Mouse (Mus musculus): ENCODE data around the gene Gm13693. TPM values are rescaled to one million over a fixed set of nuclear protein-coding genes. Genes with fewer than 3 reads are reported as not detected.
A peak's percentile ranks its signal among the peaks of the same experiment; 100 is the strongest.
"Not testable (repeated sequence)": the region's sequence is repeated elsewhere in the genome, so short reads cannot be mapped to it uniquely, and the experiment has no call there.

Gm13693 gene
- 1 to 10 TPM; 1.5 to 2.1 (median 1.8) TPM for total RNA-seq (2022)

DNA sequence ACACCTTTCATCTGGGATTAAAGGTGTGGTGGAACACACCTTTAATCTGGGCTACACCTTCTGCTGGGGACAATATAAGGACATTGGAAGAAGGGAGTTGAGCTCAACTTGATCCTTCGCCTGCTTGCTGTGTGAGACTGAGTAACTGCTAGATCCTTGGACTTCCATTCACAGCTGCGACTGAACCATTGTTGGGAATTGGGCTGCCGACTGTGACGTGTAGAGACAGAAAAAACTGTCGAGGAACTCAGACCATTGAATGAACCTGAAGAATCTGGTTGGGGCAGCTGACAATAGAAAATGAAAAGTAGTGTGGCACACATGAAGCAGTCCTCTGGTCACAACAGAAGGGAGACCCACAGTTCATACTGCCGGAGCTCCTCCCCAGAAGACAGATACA is at the start of gene Gm13693:
TSS of gene Gm13693 (plus strand) at position 301 of the 400 bp plus-strand sequence.
- DNase-seq (ENCODE audit: low spot score in 2 of 2), result not testable (repeated sequence)

DNA sequence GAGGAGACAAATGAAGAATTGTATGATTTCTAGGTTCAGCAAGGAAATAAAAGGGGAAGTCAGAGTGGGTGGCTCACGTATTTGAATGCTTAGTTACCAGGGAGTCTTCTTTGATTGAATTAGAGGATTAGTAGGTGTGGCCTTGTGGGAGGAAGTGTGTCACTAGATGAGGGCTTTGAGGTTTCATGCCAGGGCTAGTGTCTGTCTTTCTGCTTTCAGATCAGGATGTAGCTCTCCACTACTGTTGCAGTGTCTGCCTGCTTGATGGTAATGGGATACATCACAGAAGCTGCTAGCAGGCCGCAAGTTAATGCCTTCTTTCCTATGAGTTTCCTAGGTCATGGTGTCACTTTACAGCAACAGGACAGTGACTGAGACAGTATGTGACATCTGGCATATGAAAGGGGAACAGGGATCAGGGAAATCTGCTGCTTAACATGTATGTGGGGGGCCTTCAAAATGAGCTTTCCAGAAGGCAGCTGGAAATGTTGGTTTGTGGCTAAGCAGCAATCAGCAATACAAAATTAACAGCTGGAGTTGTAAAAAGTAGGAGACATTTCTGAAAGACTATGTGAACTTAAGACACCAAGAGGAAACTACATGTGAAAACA is 31.7 kb upstream of the Gm13693 start:
- DNase-seq (ENCODE audit: low spot score in 2 of 2), result no peak

DNA sequence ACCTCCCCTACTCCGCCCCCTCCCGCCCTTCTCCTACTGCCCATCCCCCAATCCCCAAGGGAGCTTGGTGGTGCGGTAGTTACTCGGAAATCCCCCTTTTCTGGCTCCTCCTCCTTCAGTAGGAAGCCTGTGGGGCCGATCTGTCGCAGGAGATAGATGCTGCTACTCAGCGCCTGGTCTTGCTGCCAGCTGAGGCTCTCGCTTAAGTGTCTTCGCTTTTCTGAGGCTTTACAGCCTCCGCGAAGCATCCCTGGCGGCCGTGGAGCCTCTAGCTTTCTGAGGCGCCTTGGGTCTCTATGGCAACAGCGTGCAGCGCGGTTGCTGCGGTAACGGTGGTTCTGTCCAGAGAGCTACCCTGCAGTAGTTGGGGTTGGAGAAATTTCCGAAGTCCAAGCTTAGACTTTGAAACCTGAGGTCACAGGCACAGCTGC is 20.4 kb upstream of the Gm13693 start, which contains the start of gene Zswim2:
TSS of gene Zswim2 (minus strand) at position 298 of the 431 bp plus-strand sequence.
- DNase-seq (ENCODE audit: low spot score in 2 of 2), result peak; percentile 89 to 93

DNA sequence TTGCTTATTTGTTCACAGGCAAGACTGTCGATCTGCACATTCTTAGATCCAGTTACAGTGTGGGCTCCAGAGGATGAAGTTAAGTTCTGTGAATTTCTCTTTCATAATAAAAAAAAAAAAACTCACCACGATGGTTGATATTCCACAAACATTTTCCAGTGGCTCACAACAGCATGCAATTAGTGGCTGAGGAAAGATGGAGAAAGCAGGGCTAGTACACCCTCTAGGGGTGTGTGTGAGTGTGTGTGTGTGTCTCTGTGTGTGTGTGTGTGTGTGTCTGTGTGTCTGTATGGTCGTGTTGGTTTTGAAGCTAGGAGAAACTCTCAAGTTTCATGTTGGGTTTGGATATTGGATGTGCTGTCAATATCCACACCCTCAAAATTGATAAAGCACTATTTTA is 19.9 kb upstream of the Gm13693 start:
- no peak for DNase-seq (ENCODE audit: low spot score in 2 of 2)

DNA sequence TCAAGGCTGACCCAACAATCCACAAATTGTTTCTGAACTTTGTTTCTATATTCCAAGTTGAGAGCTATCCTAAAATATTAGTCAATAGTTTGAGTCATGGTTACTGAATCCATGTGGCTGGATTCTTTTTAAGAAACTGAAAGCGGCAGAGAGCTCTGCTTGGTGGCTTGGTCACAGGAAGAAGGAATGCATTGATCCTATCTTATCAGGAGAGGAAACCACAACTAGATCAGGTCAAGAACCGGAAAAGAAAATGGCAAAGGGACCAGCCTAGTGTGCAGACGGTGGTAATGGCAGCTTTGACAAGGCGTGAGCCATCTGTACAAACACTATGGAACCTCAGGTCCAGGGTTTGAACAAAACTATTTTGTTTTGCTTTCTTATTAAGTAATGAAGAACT is 19.5 kb upstream of the Gm13693 start:
- DNase-seq (ENCODE audit: low spot score in 2 of 2), result no peak

DNA sequence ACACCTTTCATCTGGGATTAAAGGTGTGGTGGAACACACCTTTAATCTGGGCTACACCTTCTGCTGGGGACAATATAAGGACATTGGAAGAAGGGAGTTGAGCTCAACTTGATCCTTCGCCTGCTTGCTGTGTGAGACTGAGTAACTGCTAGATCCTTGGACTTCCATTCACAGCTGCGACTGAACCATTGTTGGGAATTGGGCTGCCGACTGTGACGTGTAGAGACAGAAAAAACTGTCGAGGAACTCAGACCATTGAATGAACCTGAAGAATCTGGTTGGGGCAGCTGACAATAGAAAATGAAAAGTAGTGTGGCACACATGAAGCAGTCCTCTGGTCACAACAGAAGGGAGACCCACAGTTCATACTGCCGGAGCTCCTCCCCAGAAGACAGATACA is 5.9 kb upstream of the Gm13693 start, which contains the start of gene Gm13698:
TSS of gene Gm13698 (plus strand) at position 301 of the 400 bp plus-strand sequence.
- DNase-seq (ENCODE audit: low spot score in 2 of 2), result not testable (repeated sequence)

DNA sequence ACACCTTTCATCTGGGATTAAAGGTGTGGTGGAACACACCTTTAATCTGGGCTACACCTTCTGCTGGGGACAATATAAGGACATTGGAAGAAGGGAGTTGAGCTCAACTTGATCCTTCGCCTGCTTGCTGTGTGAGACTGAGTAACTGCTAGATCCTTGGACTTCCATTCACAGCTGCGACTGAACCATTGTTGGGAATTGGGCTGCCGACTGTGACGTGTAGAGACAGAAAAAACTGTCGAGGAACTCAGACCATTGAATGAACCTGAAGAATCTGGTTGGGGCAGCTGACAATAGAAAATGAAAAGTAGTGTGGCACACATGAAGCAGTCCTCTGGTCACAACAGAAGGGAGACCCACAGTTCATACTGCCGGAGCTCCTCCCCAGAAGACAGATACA is 5.7 kb downstream of the Gm13693 start, which contains the start of gene Gm13695:
TSS of gene Gm13695 (plus strand) at position 301 of the 400 bp plus-strand sequence.
- DNase-seq (ENCODE audit: low spot score in 2 of 2), result not testable (repeated sequence)

DNA sequence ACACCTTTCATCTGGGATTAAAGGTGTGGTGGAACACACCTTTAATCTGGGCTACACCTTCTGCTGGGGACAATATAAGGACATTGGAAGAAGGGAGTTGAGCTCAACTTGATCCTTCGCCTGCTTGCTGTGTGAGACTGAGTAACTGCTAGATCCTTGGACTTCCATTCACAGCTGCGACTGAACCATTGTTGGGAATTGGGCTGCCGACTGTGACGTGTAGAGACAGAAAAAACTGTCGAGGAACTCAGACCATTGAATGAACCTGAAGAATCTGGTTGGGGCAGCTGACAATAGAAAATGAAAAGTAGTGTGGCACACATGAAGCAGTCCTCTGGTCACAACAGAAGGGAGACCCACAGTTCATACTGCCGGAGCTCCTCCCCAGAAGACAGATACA is 11.5 kb downstream of the Gm13693 start, which contains the start of gene Gm13696:
TSS of gene Gm13696 (plus strand) at position 301 of the 400 bp plus-strand sequence.
- DNase-seq (ENCODE audit: low spot score in 2 of 2), result not testable (repeated sequence)

DNA sequence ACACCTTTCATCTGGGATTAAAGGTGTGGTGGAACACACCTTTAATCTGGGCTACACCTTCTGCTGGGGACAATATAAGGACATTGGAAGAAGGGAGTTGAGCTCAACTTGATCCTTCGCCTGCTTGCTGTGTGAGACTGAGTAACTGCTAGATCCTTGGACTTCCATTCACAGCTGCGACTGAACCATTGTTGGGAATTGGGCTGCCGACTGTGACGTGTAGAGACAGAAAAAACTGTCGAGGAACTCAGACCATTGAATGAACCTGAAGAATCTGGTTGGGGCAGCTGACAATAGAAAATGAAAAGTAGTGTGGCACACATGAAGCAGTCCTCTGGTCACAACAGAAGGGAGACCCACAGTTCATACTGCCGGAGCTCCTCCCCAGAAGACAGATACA is 17.3 kb downstream of the Gm13693 start, which contains the start of gene Gm13694:
TSS of gene Gm13694 (plus strand) at position 301 of the 400 bp plus-strand sequence.
- not testable (repeated sequence) for DNase-seq (ENCODE audit: low spot score in 2 of 2)

DNA sequence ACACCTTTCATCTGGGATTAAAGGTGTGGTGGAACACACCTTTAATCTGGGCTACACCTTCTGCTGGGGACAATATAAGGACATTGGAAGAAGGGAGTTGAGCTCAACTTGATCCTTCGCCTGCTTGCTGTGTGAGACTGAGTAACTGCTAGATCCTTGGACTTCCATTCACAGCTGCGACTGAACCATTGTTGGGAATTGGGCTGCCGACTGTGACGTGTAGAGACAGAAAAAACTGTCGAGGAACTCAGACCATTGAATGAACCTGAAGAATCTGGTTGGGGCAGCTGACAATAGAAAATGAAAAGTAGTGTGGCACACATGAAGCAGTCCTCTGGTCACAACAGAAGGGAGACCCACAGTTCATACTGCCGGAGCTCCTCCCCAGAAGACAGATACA is 23.1 kb downstream of the Gm13693 start, which contains the start of gene Gm13697:
TSS of gene Gm13697 (plus strand) at position 301 of the 400 bp plus-strand sequence.
- not testable (repeated sequence) for DNase-seq (ENCODE audit: low spot score in 2 of 2)

DNA sequence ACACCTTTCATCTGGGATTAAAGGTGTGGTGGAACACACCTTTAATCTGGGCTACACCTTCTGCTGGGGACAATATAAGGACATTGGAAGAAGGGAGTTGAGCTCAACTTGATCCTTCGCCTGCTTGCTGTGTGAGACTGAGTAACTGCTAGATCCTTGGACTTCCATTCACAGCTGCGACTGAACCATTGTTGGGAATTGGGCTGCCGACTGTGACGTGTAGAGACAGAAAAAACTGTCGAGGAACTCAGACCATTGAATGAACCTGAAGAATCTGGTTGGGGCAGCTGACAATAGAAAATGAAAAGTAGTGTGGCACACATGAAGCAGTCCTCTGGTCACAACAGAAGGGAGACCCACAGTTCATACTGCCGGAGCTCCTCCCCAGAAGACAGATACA is 28.9 kb downstream of the Gm13693 start, which contains the start of gene Gm13691:
TSS of gene Gm13691 (plus strand) at position 301 of the 400 bp plus-strand sequence.
- DNase-seq (ENCODE audit: low spot score in 2 of 2), result not testable (repeated sequence)

DNA sequence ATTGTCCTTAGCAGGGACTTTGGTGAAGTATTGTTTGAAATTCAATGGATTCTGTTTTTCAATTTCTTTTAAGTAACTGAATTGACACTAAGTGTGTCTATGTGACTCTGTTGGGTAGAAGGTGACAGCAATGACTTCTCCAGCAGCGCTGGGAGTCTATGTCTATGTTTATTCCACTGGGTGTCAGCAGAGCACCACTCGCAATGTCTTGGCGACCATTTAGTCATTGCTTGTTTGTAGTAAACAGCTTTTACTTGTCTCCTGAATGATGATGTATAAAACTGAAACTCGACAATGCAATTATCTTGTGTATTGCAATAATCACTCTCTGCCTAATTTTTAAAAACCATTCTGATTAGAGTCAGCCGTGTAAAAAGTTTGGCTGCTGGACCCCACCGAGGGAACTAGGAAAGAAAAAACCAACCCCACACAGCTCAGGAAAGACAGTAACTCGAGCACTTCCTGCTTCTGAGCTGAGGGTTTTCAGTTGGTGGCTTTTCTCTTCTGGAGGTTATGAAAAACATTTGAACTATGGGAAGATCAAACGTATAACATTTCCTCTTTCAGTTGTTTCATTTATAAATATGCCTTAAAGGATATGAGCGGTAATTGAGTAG is 32.4 kb downstream of the Gm13693 start:
- DNase-seq (ENCODE audit: low spot score in 2 of 2), result not testable (repeated sequence)

DNA sequence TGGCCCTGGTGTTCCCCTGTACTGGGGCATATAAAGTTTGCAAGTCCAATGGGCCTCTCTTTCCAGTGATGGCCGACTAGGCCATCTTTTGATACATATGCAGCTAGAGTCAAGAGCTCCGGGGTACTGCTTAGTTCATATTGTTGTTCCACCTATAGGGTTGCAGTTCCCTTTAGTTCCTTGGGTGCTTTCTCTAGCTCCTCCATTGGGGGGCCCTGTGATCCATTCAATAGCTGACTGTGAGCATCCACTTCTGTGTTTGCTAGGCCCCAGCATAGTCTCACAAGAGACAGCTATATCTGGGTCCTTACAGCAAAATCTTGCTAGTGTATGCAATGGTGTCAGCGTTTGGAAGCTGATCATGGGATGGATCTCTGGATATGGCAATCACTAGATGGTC is 33.2 kb downstream of the Gm13693 start:
- not testable (repeated sequence) for DNase-seq (ENCODE audit: low spot score in 2 of 2)

DNA sequence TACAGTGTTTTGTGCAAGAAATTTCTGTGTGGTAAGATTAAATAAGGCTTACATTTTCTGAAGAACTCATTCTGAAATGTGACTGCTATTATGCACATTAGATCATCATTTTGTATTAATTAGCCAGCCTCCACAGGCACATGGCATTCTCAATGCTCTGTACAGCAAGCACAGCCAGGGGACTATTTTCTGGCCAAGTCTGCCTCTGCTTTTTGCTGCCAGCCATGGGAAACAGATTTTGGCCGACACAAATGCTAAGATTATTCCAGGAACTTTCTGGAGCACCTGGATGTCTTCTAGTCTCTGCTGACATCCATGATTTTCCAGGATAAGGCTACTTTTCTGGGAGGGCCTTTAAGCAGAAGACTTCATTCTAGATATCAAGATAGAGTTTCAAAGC is 47.6 kb downstream of the Gm13693 start:
- DNase-seq (ENCODE audit: low spot score in 2 of 2), result peak; percentile 34 to 64

DNA sequence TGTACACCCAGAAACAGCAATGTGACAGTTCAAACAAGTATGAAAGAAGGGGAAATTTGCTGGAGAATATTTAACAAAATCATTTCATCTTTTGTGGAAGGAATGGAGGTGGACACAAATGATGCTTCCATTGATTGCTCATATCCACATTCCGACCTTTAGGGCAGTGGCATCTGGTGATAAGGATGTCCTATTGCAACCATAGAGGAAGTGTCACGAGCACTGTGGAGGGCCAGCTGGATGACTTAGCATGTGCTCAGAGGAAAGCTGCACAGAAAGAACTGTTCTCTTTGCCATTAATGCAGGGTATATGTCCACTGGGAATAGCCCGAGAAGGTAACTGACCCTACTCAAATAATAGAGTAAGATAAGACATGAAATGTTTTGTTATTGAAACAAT is 48.5 kb downstream of the Gm13693 start:
- DNase-seq (ENCODE audit: low spot score in 2 of 2), result no peak

Other genes with a start within 250 kb of the Gm13693 start
- 10 to 100 TPM; 61.5 to 76.4 (median 72.2) TPM for gene Itgav, start 237.1 kb upstream of the Gm13693 start, total RNA-seq (2022)
- gene Fam171b, start 148.9 kb upstream of the Gm13693 start, total RNA-seq (2022), result 100 to 1,000 TPM; 184 to 209 (median 204) TPM
- gene Zswim2, start 20.3 kb upstream of the Gm13693 start, total RNA-seq (2022), result not detected
- 1 to 10 TPM; 1.5 to 2.1 (median 1.8) TPM for gene Gm13698, start 5.8 kb upstream of the Gm13693 start, total RNA-seq (2022)
- 1 to 10 TPM in 2 of 4 experiments, not detected in 2; 1.5 to 1.6 TPM for gene Gm13695, start 5.8 kb downstream of the Gm13693 start, total RNA-seq (2022)
- gene Gm13696, start 11.6 kb downstream of the Gm13693 start, total RNA-seq (2022), result 1 to 10 TPM; 1.5 to 2.1 (median 1.8) TPM
- 1 to 10 TPM; 1.5 to 2.1 (median 1.8) TPM for gene Gm13694, start 17.4 kb downstream of the Gm13693 start, total RNA-seq (2022)
- gene Gm13697, start 23.2 kb downstream of the Gm13693 start, total RNA-seq (2022), result 1 to 10 TPM; 1.5 to 2.1 (median 1.8) TPM
- 1 to 10 TPM; 1.5 to 2.1 (median 1.8) TPM for gene Gm13691, start 29.1 kb downstream of the Gm13693 start, total RNA-seq (2022)

Measured in layer of hippocampus, adult 8-10 months (tissue).